Mouse (Mus musculus) heart, embryonic 15.5 days (tissue): ENCODE results near the gene Ptchd1. TPM values are rescaled to one million over a fixed set of nuclear protein-coding genes. Genes with fewer than 3 reads are reported as not detected.

ENCODE experiments used
- ATAC-seq: fragments of 200-750 bp; cut with Nextera tagmentation; replicated peaks from 2 replicates; pipeline ENCODE4 v1.8.0; 2017; ENCODE audit warnings: low read depth, moderate TSS enrichment; ENCODE audit not compliant: insufficient number of reproducible peaks, insufficient read depth, low FRiP score
- H3K27ac ChIP-seq: fragments of 300-500 bp; sonication (generic); 2 replicates; pipeline ENCODE4 v1.5.1; 2015; ENCODE audit warnings: mild to moderate bottlenecking, inconsistent platforms
- H3K27me3 ChIP-seq: fragments of 300-500 bp; sonication (generic); 2 replicates; pipeline ENCODE4 v1.6.1; 2015; ENCODE audit warnings: inconsistent platforms
- H3K36me3 ChIP-seq: fragments of 300-500 bp; sonication (generic); 2 replicates; pipeline ENCODE4 v1.6.1; 2015; ENCODE audit warnings: mild to moderate bottlenecking, inconsistent platforms
- H3K4me1 ChIP-seq: fragments of 300-500 bp; sonication (generic); replicated peaks from 2 replicates; pipeline ENCODE4 v1.6.1; 2015; ENCODE audit warnings: inconsistent platforms
- H3K4me2 ChIP-seq: fragments of 300-500 bp; sonication (generic); 2 replicates; pipeline ENCODE4 v1.6.1; 2015; ENCODE audit warnings: inconsistent platforms, mild to moderate bottlenecking, moderate library complexity
- H3K4me3 ChIP-seq: fragments of 300-500 bp; sonication (generic); 2 replicates; pipeline ENCODE4 v1.5.1; 2015; ENCODE audit warnings: mild to moderate bottlenecking, inconsistent platforms
- H3K9ac ChIP-seq: fragments of 300-500 bp; sonication (generic); 2 replicates; pipeline ENCODE4 v1.6.1; 2015; ENCODE audit warnings: mild to moderate bottlenecking, inconsistent platforms
- H3K9me3 ChIP-seq: fragments of 300-500 bp; sonication (generic); replicated peaks from 2 replicates; pipeline ENCODE4 v1.6.1; 2016; ENCODE audit warnings: inconsistent platforms
- WGBS: fragments of 180-500 bp; shearing (Covaris S2); methylation state at CpG from one replicate; pipeline ENCODE4 v1.1.7; 2015; ENCODE audit warnings: mixed read lengths; 5-methylcytosine and 5-hydroxymethylcytosine counted together
- polyA plus RNA-seq: library from polyadenylated mRNA; unstranded; fragments of >200 nt; fragmentation: Nextera tagmentation; extraction: Ambion mirVana; gene quantifications from 2 replicates; pipeline ENCODE4 v1.2.1, GENCODE M21; 2015

The Ptchd1 gene
- polyA plus RNA-seq, 1 experiment from 2014 or later = 0.39 TPM

DNA sequence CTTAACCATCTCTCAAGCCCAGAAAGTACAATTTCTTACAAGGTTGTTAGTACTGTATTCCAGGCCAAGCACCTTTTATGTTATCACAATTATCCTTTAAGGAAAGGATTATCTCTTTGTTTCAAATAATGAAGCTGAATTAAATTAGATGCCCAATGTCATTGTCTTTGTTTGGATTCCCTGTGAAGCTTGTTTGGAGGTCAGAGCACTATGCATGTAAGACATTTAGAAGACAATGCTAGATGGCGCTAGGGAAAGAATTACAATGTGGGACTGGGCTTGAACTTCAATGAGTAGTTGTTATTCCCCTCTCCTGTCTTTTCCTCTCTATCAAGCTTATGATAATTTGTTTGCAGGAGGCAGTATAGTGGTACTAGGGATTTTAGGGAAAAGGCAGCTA, 28.9 kb downstream of the Ptchd1 start:
- WGBS = 50% methylated on average over 1 of the region's 1 CpGs
- Histone ChIP-seq H3K27ac (no peak overlapping the region), H3K36me3 (no peaks in the 10 kb centered on the region)

DNA sequence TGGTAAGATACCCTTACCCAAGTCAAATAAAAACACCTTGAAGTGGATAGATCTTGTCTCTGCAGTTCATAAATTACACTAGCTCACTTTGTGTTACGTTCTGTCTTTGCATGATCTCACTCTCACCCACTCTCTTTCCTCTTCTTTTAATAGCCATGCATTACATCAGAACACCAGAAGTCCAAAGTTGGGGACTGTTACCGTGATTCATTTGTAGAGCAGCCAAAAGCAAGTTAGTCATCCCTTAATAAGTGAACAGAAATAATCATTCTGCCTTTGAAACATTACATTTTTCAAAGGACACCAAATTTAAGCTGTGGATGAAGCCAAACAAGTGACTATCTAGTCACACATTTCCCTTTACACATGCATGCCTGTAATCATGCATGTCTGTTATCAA, 31.1 kb downstream of the Ptchd1 start:
- Histone ChIP-seq H3K4me3 (no peak overlapping the region), H3K9me3 (no peaks in the 10 kb centered on the region), H3K9ac (no peak overlapping the region), H3K27me3 (no peaks in the 10 kb centered on the region), H3K4me1 (no peaks in the 10 kb centered on the region), H3K27ac (no peak overlapping the region), H3K4me2 (no peak overlapping the region), H3K36me3 (no peaks in the 10 kb centered on the region)
- 43% methylated on average over 2 of the region's 2 CpGs for WGBS
- no peak for ATAC-seq

More for the DNA sequence above, 28.9 kb downstream of the Ptchd1 start:
- no peaks in the 10 kb centered on the region for H3K9me3 ChIP-seq
- no peak overlapping the region for H3K4me2 ChIP-seq
- H3K27me3 ChIP-seq = no peaks in the 10 kb centered on the region
- no peak overlapping the region for H3K4me3 ChIP-seq
- no peak overlapping the region for H3K9ac ChIP-seq
- H3K4me1 ChIP-seq = no peaks in the 10 kb centered on the region
- ATAC-seq = no peak

- Histone ChIP-seq H3K4me2 (no peak overlapping the region), H3K9ac (no peak overlapping the region), H3K4me1 (no peaks in the 10 kb centered on the region), H3K27ac (no peak overlapping the region), H3K4me3 (no peak overlapping the region), H3K36me3 (no peaks in the 10 kb centered on the region), H3K9me3 (no peaks in the 10 kb centered on the region), H3K27me3 (no peaks in the 10 kb centered on the region)
- ATAC-seq = no peak
- WGBS = 56% methylated on average over 3 of the region's 3 CpGs
Observed at GRCm38 (mm10) chrX:155591490-155591889, 32.1 kb downstream of the Ptchd1 start.

DNA sequence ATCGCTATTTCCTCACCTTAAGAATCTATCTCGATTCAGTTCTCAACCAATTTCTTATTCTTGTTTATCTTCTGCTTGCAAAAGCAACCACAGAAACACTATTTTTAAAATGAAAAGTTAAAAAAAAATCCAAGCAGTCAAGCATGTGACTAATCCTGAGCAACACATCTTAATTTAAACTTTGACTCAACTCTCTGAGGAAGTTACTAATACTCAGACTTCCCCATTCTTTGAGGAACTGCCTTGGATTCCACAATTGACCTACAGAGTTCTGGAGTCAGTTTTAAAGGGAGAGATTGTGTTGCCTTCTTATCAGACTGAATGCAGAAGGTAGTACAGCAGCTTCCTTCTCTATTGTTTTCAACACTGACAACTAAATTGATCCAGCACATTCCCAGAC, 39.0 kb downstream of the Ptchd1 start:
- Histone ChIP-seq H3K4me2 (no peak overlapping the region), H3K27ac (no peak overlapping the region), H3K4me1 (no peaks in the 10 kb centered on the region), H3K27me3 (no peaks in the 10 kb centered on the region), H3K36me3 (no peaks in the 10 kb centered on the region), H3K9me3 (no peaks in the 10 kb centered on the region), H3K4me3 (no peak overlapping the region), H3K9ac (no peak overlapping the region)
- no peak for ATAC-seq
- 66% methylated on average over 2 of the region's 2 CpGs for WGBS

DNA sequence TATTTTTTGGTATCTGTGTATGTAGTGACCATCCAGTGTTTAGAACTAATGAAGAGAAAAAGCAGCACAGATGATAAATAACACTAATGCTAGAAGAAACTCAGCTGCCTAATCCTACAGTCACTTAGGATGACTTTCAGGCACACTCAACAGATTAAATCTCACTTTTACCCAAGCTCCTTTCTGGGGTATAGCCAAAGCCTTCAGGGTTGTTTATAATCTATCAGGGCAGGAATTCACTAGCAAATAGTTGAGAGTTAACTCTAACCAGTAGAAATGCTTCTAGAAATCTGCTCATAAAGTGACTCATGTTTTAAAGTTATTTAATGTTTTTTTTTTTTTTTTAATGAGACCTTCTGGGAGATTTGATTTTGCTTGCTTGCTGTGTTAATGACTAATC, 43.8 kb downstream of the Ptchd1 start:
- ATAC-seq = no peak

GRCm38 (mm10) chrX:155572396-155572795, 51.2 kb downstream of the Ptchd1 start:
- Histone ChIP-seq H3K4me3 (no peak overlapping the region), H3K27ac (no peak overlapping the region), H3K9me3 (no peaks in the 10 kb centered on the region), H3K4me2 (no peak overlapping the region), H3K27me3 (no peaks in the 10 kb centered on the region), H3K9ac (no peak overlapping the region), H3K4me1 (no peaks in the 10 kb centered on the region), H3K36me3 (no peaks in the 10 kb centered on the region)
- ATAC-seq = no peak

More for the DNA sequence above, 43.8 kb downstream of the Ptchd1 start:
- H3K4me1 ChIP-seq = no peaks in the 10 kb centered on the region
- H3K4me2 ChIP-seq = no peak overlapping the region
- no peaks in the 10 kb centered on the region for H3K27me3 ChIP-seq
- no peaks in the 10 kb centered on the region for H3K9me3 ChIP-seq
- H3K36me3 ChIP-seq = no peaks in the 10 kb centered on the region
- H3K4me3 ChIP-seq = no peak overlapping the region
- H3K27ac ChIP-seq = no peak overlapping the region
- H3K9ac ChIP-seq = no peak overlapping the region

DNA sequence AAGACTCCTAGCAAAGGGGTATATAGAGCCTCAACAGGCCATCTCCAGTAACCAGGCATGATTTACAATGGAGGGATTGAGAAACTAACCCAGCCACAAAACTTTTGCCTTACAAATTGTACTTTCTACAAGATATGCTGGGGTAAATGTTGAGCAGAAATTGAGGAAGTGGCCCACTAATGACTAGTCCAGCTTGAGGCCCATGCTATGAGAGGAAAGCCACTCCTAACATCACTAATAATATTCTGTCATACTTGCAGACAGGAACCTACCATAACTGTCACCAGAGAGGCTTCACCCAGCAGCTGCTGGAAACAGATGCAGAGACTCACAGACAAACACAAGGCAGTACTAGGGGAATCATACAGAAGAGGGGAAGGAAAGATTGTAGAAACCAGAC, 79.8 kb downstream of the Ptchd1 start:
- H3K4me2 ChIP-seq = no peak overlapping the region
- H3K4me3 ChIP-seq = no peak overlapping the region
- no peak overlapping the region for H3K27ac ChIP-seq
- no peaks in the 10 kb centered on the region for H3K36me3 ChIP-seq
- no peak for ATAC-seq
- H3K9ac ChIP-seq = no peak overlapping the region
- no peaks in the 10 kb centered on the region for H3K4me1 ChIP-seq
- H3K9me3 ChIP-seq = no peaks in the 10 kb centered on the region
- H3K27me3 ChIP-seq = no peaks in the 10 kb centered on the region

Other genes with a start within 250 kb of the Ptchd1 start
- gene Gm15155, start 927 bp upstream of the Ptchd1 start, polyA plus RNA-seq = not detected in 2 replicates